Mouse (Mus musculus) G1E (cell line): ENCODE measurements around the gene Trim69.

ENCODE experiments used
- CTCF ChIP-seq: IDR thresholded peaks from 2 replicates; pipeline ENCODE4 v1.5.1; 2012; ENCODE audit warnings: low read depth, low read length, inconsistent platforms, mixed read lengths
- POLR2AphosphoS5 ChIP-seq: IDR thresholded peaks from 2 replicates; pipeline ENCODE4 v1.6.1; 2012; ENCODE audit warnings: low read depth, low read length, inconsistent platforms; ENCODE audit not compliant: insufficient replicate concordance
- TAL1 ChIP-seq: conservative IDR thresholded peaks from 2 replicates; pipeline ENCODE4 v1.6.1; 2012; ENCODE audit warnings: low read depth, low read length, inconsistent platforms, mixed read lengths

- TF ChIP-seq CTCF (no peak), TAL1 (no peak), POLR2AphosphoS5 (no peak)
These were observed 25.6 kb downstream of the Trim69 start, which contains the start of the genes Patl2 and Terb2 for GRCm38 (mm10) chr2:122186106-122186505.
